Mouse (Mus musculus) heart, embryonic 11.5 days (tissue): ENCODE measurements around the gene Cpa3. TPM values are rescaled to one million over a fixed set of nuclear protein-coding genes. Genes with fewer than 3 reads are reported as not detected.

Experiments
- ATAC-seq: fragments of 200-750 bp; cut with Nextera tagmentation; replicated peaks from 2 replicates; pipeline ENCODE4 v1.8.0; 2017; ENCODE audit warnings: moderate library complexity; ENCODE audit not compliant: insufficient number of reproducible peaks, low FRiP score, low TSS enrichment
- H3K27ac ChIP-seq: fragments of 300-500 bp; sonication (generic); 2 replicates; pipeline ENCODE4 v1.5.1; 2014; ENCODE audit warnings: mild to moderate bottlenecking, low read depth, low read length
- H3K27me3 ChIP-seq: fragments of 300-500 bp; sonication (generic); 2 replicates; pipeline ENCODE4 v1.6.1; 2014; ENCODE audit warnings: mild to moderate bottlenecking, low read length, mixed read lengths; ENCODE audit not compliant: control insufficient read depth, insufficient read depth
- H3K36me3 ChIP-seq: fragments of 300-500 bp; sonication (generic); 2 replicates; pipeline ENCODE4 v1.6.1; 2014; ENCODE audit warnings: mild to moderate bottlenecking, low read length, moderate library complexity, mixed read lengths; ENCODE audit not compliant: control insufficient read depth, insufficient read depth
- H3K4me1 ChIP-seq: fragments of 300-500 bp; sonication (generic); 2 replicates; pipeline ENCODE4 v1.6.1; 2014; ENCODE audit warnings: low read length; ENCODE audit not compliant: control insufficient read depth, insufficient read depth
- H3K4me2 ChIP-seq: fragments of 300-500 bp; sonication (generic); 2 replicates; pipeline ENCODE4 v1.6.1; 2014; ENCODE audit warnings: mild to moderate bottlenecking, moderate library complexity
- H3K4me3 ChIP-seq: fragments of 300-500 bp; sonication (generic); 2 replicates; pipeline ENCODE4 v1.5.1; 2014; ENCODE audit warnings: low read depth, low read length
- H3K9ac ChIP-seq: fragments of 300-500 bp; sonication (generic); 2 replicates; pipeline ENCODE4 v1.6.1; 2014; ENCODE audit warnings: mild to moderate bottlenecking, low read depth, low read length, moderate library complexity
- H3K9me3 ChIP-seq: fragments of 300-500 bp; sonication (generic); replicated peaks from 2 replicates; pipeline ENCODE4 v1.6.1; 2016; ENCODE audit warnings: low read length; ENCODE audit not compliant: control insufficient read depth
- WGBS: fragments of 180-500 bp; shearing (Covaris S2); extraction: QIAGEN DNeasy Blood & Tissue Kit; methylation state at CpG from one replicate; pipeline ENCODE4 v1.1.7; 2014; ENCODE audit not compliant: insufficient replicate concordance; 5-methylcytosine and 5-hydroxymethylcytosine counted together
- polyA plus RNA-seq: library from polyadenylated mRNA; unstranded; fragments of >200 nt; fragmentation: Nextera tagmentation; extraction: Ambion mirVana; gene quantifications from 2 replicates; pipeline ENCODE4 v1.2.1, GENCODE M21; 2014

Gene Cpa3
- polyA plus RNA-seq: 0.15 and 0.46 TPM in 2 replicates

GRCm38 (mm10) chr3:20242050-20242449 is at the start of gene Cpa3:
Gene Cpa3 (minus strand): TSS chr3:20242181.
- Histone ChIP-seq H3K27me3 (no peaks in the 10 kb centered on the region), H3K4me2 (no peak within 1 kb of the TSS), H3K9ac (no peak within 1 kb of the TSS), H3K27ac (no peak within 1 kb of the TSS), H3K36me3 (no peaks in the 10 kb centered on the region), H3K9me3 (no peaks in the 10 kb centered on the region), H3K4me3 (no peak within 1 kb of the TSS), H3K4me1 (no peaks in the 10 kb centered on the region)
- no peak for ATAC-seq
- WGBS: 70% methylated on average over 3 of the region's 3 CpGs

GRCm38 (mm10) chr3:20291370-20291769 is 49.4 kb upstream of the Cpa3 start:
- Histone ChIP-seq H3K4me2 (no peak overlapping the region), H3K27ac (no peak overlapping the region), H3K9ac (no peak overlapping the region), H3K9me3 (no peaks in the 10 kb centered on the region), H3K27me3 (no peaks in the 10 kb centered on the region), H3K4me1 (no peaks in the 10 kb centered on the region), H3K4me3 (no peak overlapping the region), H3K36me3 (no peaks in the 10 kb centered on the region)
- no peak for ATAC-seq

- H3K36me3 ChIP-seq: no peaks in the 10 kb centered on the region
- H3K4me2 ChIP-seq: no peak overlapping the region
- H3K4me3 ChIP-seq: no peak overlapping the region
- no peaks in the 10 kb centered on the region for H3K4me1 ChIP-seq
- no peak for ATAC-seq
- no peak overlapping the region for H3K9ac ChIP-seq
- no peak overlapping the region for H3K27ac ChIP-seq
- WGBS: 76% methylated on average over 2 of the region's 2 CpGs
- no peaks in the 10 kb centered on the region for H3K27me3 ChIP-seq
- H3K9me3 ChIP-seq: no peaks in the 10 kb centered on the region
These were observed 46.8 kb upstream of the Cpa3 start for GRCm38 (mm10) chr3:20288761-20289160.

GRCm38 (mm10) chr3:20281796-20282195 is 39.8 kb upstream of the Cpa3 start:
- ATAC-seq: no peak
- Histone ChIP-seq H3K9me3 (no peaks in the 10 kb centered on the region), H3K4me2 (no peak overlapping the region), H3K27ac (no peak overlapping the region), H3K4me3 (no peak overlapping the region), H3K9ac (no peak overlapping the region), H3K36me3 (no peaks in the 10 kb centered on the region), H3K27me3 (no peaks in the 10 kb centered on the region), H3K4me1 (no peaks in the 10 kb centered on the region)
- WGBS: 41% methylated on average over 1 of the region's 1 CpGs

GRCm38 (mm10) chr3:20275633-20276032 is 33.7 kb upstream of the Cpa3 start, which contains the start of gene Cpb1:
Gene Cpb1 (minus strand): TSS chr3:20275733.
- Histone ChIP-seq H3K4me3 (no peak within 1 kb of the TSS), H3K4me1 (no peaks in the 10 kb centered on the region), H3K4me2 (no peak within 1 kb of the TSS), H3K36me3 (no peaks in the 10 kb centered on the region), H3K9ac (no peak within 1 kb of the TSS), H3K27ac (no peak within 1 kb of the TSS), H3K9me3 (no peaks in the 10 kb centered on the region), H3K27me3 (no peaks in the 10 kb centered on the region)
- 74% methylated on average over 3 of the region's 3 CpGs for WGBS
- no peak for ATAC-seq

GRCm38 (mm10) chr3:20254566-20255479 is 12.8 kb upstream of the Cpa3 start:
- Histone ChIP-seq H3K4me2 (no peak overlapping the region), H3K27me3 (no peaks in the 10 kb centered on the region), H3K9me3 (no peaks in the 10 kb centered on the region), H3K4me3 (no peak overlapping the region), H3K4me1 (0 out of 2 replicates have a peak, but pooled peaks cover 2% of the 10 kb centered on the region), H3K27ac (no peak overlapping the region), H3K36me3 (no peaks in the 10 kb centered on the region), H3K9ac (no peak overlapping the region)
- WGBS: 24% methylated on average over 9 of the region's 9 CpGs
- ATAC-seq: no peak

- no peak for ATAC-seq
- H3K4me3 ChIP-seq: no peak overlapping the region
- no peaks in the 10 kb centered on the region for H3K4me1 ChIP-seq
- 79% methylated on average over 1 of the region's 1 CpGs for WGBS
- no peak overlapping the region for H3K4me2 ChIP-seq
- H3K27me3 ChIP-seq: no peaks in the 10 kb centered on the region
- no peak overlapping the region for H3K9ac ChIP-seq
- H3K27ac ChIP-seq: no peak overlapping the region
- no peaks in the 10 kb centered on the region for H3K9me3 ChIP-seq
- no peaks in the 10 kb centered on the region for H3K36me3 ChIP-seq
These were observed 1.9 kb upstream of the Cpa3 start for GRCm38 (mm10) chr3:20243913-20244312.

GRCm38 (mm10) chr3:20239741-20240140 is 2.2 kb downstream of the Cpa3 start:
- no peak for ATAC-seq
- H3K4me1 ChIP-seq: no peaks in the 10 kb centered on the region
- H3K9ac ChIP-seq: no peak overlapping the region
- WGBS: 79% methylated on average over 3 of the region's 3 CpGs
- H3K9me3 ChIP-seq: no peaks in the 10 kb centered on the region
- no peak overlapping the region for H3K4me2 ChIP-seq
- no peaks in the 10 kb centered on the region for H3K27me3 ChIP-seq
- H3K27ac ChIP-seq: no peak overlapping the region
- no peak overlapping the region for H3K4me3 ChIP-seq
- no peaks in the 10 kb centered on the region for H3K36me3 ChIP-seq

- no peak overlapping the region for H3K9ac ChIP-seq
- 37% methylated on average over 1 of the region's 1 CpGs for WGBS
- no peaks in the 10 kb centered on the region for H3K27me3 ChIP-seq
- no peak overlapping the region for H3K4me3 ChIP-seq
- no peaks in the 10 kb centered on the region for H3K9me3 ChIP-seq
- H3K4me1 ChIP-seq: no peaks in the 10 kb centered on the region
- H3K27ac ChIP-seq: no peak overlapping the region
- no peak for ATAC-seq
- H3K4me2 ChIP-seq: no peak overlapping the region
- H3K36me3 ChIP-seq: no peaks in the 10 kb centered on the region
These were observed 5.0 kb downstream of the Cpa3 start for GRCm38 (mm10) chr3:20236965-20237364.
